Mouse (Mus musculus): ENCODE results near the gene Polr2h.
A peak's percentile ranks its signal among the peaks of the same experiment; 100 is the strongest.

The Polr2h gene

GRCm38 (mm10) chr16:20722736-20723135 lies 5.3 kb downstream of the Polr2h start:
- no peak for DNase-seq (ENCODE audit: low spot score)

GRCm38 (mm10) chr16:20723247-20723646 lies 5.8 kb downstream of the Polr2h start:
- no peak for DNase-seq (ENCODE audit: low spot score)

GRCm38 (mm10) chr16:20724338-20724748 lies 6.9 kb downstream of the Polr2h start:
- DNase-seq (ENCODE audit: low spot score), result no peak

- no peak for DNase-seq (ENCODE audit: low spot score)
These were observed 7.9 kb downstream of the Polr2h start for GRCm38 (mm10) chr16:20725321-20725720.

- DNase-seq (ENCODE audit: low spot score), result no peak
These were observed 8.3 kb downstream of the Polr2h start for GRCm38 (mm10) chr16:20725750-20726149.

GRCm38 (mm10) chr16:20726384-20726783 lies 8.9 kb downstream of the Polr2h start:
- DNase-seq (ENCODE audit: low spot score), result no peak

- no peak for DNase-seq (ENCODE audit: low spot score)
These were observed 12.8 kb downstream of the Polr2h start for GRCm38 (mm10) chr16:20730293-20730711.

- DNase-seq (ENCODE audit: low spot score), result no peak
These were observed 14.2 kb downstream of the Polr2h start for GRCm38 (mm10) chr16:20731688-20732087.

- no peak for DNase-seq (ENCODE audit: low spot score)
These were observed 14.9 kb downstream of the Polr2h start for GRCm38 (mm10) chr16:20732251-20732924.

- DNase-seq (ENCODE audit: low spot score), result no peak
These were observed 15.7 kb downstream of the Polr2h start, which contains the start of gene Chrd for GRCm38 (mm10) chr16:20732925-20733730. TSS of gene Chrd (plus strand) at chr16:20733127.

- no peak for DNase-seq (ENCODE audit: low spot score)
These were observed 16.6 kb downstream of the Polr2h start, which contains the start of gene Thpo for GRCm38 (mm10) chr16:20733731-20734730. TSS of gene Thpo (minus strand) at chr16:20734511.

GRCm38 (mm10) chr16:20735651-20736050 lies 18.2 kb downstream of the Polr2h start:
- no peak for DNase-seq (ENCODE audit: low spot score)

GRCm38 (mm10) chr16:20736168-20736567 lies 18.7 kb downstream of the Polr2h start:
- no peak for DNase-seq (ENCODE audit: low spot score)

- DNase-seq (ENCODE audit: low spot score), result no peak
These were observed 19.4 kb downstream of the Polr2h start for GRCm38 (mm10) chr16:20736823-20737222.

- no peak for DNase-seq (ENCODE audit: low spot score)
These were observed 22.4 kb downstream of the Polr2h start for GRCm38 (mm10) chr16:20739845-20740244.

- peak; percentile 79 for DNase-seq (ENCODE audit: low spot score)
These were observed 29.2 kb downstream of the Polr2h start for GRCm38 (mm10) chr16:20746641-20747040.

GRCm38 (mm10) chr16:20750518-20750917 lies 33.1 kb downstream of the Polr2h start:
- DNase-seq (ENCODE audit: low spot score), result no peak

- no peak for DNase-seq (ENCODE audit: low spot score)
These were observed 38.6 kb downstream of the Polr2h start for GRCm38 (mm10) chr16:20756052-20756451.

- no peak for DNase-seq (ENCODE audit: low spot score)
These were observed 39.9 kb downstream of the Polr2h start for GRCm38 (mm10) chr16:20757385-20757784.

- DNase-seq (ENCODE audit: low spot score), result peak; percentile 58
These were observed 44.2 kb downstream of the Polr2h start for GRCm38 (mm10) chr16:20761681-20762080.

- DNase-seq (ENCODE audit: low spot score), result no peak
These were observed 47.8 kb downstream of the Polr2h start for GRCm38 (mm10) chr16:20765244-20765643.
